Mouse (Mus musculus): Measurements from ENCODE around the gene Tmbim1. TPM values are rescaled to one million over a fixed set of nuclear protein-coding genes. Genes with fewer than 3 reads are reported as not detected.
A peak's percentile ranks its signal among the peaks of the same experiment; 100 is the strongest.

Gene Tmbim1
- total RNA-seq, 2 experiments from 2014 or later, result 13.6 to 16.8 TPM

DNA sequence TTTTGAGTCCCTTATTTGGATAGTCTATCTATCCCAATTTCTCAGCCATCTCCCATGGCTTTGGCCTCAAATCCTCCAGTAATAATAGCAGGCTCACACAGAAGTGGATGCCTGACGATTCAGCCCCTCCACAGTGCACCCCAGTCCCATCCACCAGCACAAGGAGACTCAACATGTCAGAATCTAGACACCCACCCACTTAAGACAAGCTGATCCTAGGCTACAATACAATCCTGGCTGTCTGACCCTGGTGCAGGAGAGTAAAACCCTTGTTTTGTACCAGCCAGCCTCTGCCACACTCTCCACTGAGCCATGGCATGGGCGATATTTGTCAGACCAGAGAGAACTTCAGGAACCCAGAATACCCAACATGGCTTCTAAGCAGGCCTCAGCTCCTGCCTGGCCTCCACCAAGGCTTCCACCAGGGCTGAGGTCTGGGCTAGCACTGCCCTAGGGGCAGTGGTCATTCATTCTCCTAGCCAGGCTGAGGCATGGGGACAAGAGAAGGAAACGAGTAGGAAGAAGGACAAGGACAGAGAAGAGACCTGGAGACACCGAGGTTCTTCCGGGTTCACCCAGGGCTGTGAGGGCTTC, 7.2 kb downstream of the Tmbim1 start:
- no peak for ATAC-seq (replicated peaks; ENCODE audit: low FRiP score, low TSS enrichment, poor library complexity, severe bottlenecking)

- no peak for ATAC-seq (replicated peaks; ENCODE audit: low FRiP score, low TSS enrichment, poor library complexity, severe bottlenecking)
These were observed 8.2 kb downstream of the Tmbim1 start for GRCm38 (mm10) chr1:74297269-74297668.

DNA sequence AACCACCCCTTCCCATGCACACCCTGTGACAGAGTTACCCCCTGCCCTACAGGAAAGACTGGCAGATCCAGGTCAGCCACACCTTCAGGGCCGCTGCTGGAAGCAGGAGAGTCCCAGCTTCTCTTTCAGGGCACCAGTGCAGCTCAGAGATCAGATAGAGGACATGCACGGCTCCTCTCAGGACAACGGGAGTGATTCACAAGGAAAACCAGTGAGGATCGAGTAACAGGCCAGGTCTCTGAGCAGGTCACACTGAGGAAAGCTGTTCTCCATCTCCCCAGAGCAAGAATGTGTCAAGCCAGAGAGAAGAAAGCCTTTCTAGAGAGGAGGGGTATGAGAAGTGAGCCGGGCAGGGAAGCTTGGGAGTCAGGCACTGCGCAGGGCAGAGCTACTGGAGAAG, 8.9 kb downstream of the Tmbim1 start:
- no peak for ATAC-seq (replicated peaks; ENCODE audit: low FRiP score, low TSS enrichment, poor library complexity, severe bottlenecking)

- peak; percentile 96 for ATAC-seq (replicated peaks; ENCODE audit: low FRiP score, low TSS enrichment, poor library complexity, severe bottlenecking)
These were observed 9.8 kb downstream of the Tmbim1 start for GRCm38 (mm10) chr1:74295456-74296171.

DNA sequence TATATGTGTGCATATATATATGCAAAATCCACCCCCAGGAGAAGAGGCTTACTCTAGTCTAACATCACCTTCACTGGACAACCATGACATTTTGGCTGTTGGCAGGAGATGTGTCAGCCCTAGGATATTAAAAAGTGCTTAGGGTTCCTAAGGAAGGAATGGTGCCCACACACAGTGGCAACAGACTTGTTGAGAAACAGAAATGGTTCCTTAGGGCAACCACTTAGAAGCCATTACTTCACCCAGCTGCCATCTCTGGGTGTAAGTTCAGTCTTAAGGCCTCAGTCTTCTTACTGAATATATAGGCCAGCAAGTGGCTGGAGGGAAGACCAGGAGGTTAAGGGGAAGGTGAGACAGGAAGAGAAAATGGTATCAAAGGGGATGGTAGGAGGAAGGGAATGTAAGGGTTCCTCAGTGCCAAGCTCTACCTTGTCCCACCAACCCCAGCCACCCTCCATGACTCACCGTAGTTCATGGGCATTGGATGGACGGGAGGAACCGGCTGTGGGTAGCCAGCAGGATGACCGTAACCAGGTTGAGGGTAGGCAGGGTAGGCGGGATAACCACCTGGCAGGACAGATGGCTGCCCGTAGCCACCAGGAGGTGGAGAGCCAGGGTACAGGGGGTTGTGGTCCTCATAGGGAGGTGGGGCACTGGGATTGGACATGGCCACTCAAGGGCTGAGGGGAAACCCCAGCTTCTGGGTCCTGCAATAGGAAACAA, 10.5 kb downstream of the Tmbim1 start:
- ATAC-seq (replicated peaks; ENCODE audit: low FRiP score, low TSS enrichment, poor library complexity, severe bottlenecking), result no peak

GRCm38 (mm10) chr1:74294090-74294643, 11.3 kb downstream of the Tmbim1 start:
- no peak for ATAC-seq (replicated peaks; ENCODE audit: low FRiP score, low TSS enrichment, poor library complexity, severe bottlenecking)

GRCm38 (mm10) chr1:74293306-74293960, 12.0 kb downstream of the Tmbim1 start:
- ATAC-seq (replicated peaks; ENCODE audit: low FRiP score, low TSS enrichment, poor library complexity, severe bottlenecking), result no peak

GRCm38 (mm10) chr1:74292331-74293020, 12.9 kb downstream of the Tmbim1 start:
- ATAC-seq (replicated peaks; ENCODE audit: low FRiP score, low TSS enrichment, poor library complexity, severe bottlenecking), result no peak

- ATAC-seq (replicated peaks; ENCODE audit: low FRiP score, low TSS enrichment, poor library complexity, severe bottlenecking), result no peak
These were observed 15.3 kb downstream of the Tmbim1 start for GRCm38 (mm10) chr1:74290141-74290540.

DNA sequence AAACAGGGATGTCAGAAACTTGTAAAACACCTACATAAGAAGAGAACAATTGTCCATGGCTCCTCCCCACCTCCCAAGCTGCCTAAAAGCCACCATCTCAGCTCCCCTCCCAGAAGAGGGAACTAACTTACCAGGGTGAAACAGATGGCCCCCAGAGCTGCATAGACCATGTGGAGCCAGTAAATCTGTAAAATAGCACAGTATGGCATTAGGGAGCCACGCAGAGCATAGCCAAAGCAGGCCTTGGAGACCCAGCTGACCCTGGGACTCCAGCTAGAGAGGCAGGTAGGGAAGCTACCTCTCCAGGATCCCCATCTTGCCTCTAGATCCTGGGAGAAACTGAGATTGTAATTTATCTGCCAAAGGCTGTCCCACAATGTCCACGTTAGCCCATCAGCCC, 15.7 kb downstream of the Tmbim1 start:
- no peak for ATAC-seq (replicated peaks; ENCODE audit: low FRiP score, low TSS enrichment, poor library complexity, severe bottlenecking)

DNA sequence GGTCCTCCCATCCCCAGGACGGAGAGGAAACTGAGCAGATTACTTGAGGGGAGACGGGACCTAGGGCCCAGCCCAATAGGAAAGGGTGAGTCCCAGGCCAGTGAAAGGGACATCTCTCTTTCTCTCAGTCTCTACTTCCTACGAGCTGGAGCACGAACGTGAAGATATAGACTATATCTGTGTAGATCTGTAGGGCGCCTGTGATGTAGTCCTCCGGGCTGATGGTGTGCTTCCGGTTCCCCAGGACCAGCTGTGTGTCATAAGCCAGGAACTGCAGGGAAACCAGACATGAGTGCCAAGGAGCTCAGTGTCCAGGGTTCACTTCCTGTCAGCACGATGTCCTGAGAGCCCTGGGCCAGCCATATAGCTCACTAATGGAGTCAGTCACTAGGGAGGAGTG, 16.2 kb downstream of the Tmbim1 start:
- no peak for ATAC-seq (replicated peaks; ENCODE audit: low FRiP score, low TSS enrichment, poor library complexity, severe bottlenecking)

- no peak for ATAC-seq (replicated peaks; ENCODE audit: low FRiP score, low TSS enrichment, poor library complexity, severe bottlenecking)
These were observed 17.1 kb downstream of the Tmbim1 start for GRCm38 (mm10) chr1:74288327-74288726.

- peak; percentile 50 for ATAC-seq (replicated peaks; ENCODE audit: low FRiP score, low TSS enrichment, poor library complexity, severe bottlenecking)
These were observed 18.4 kb downstream of the Tmbim1 start for GRCm38 (mm10) chr1:74286869-74287607.

DNA sequence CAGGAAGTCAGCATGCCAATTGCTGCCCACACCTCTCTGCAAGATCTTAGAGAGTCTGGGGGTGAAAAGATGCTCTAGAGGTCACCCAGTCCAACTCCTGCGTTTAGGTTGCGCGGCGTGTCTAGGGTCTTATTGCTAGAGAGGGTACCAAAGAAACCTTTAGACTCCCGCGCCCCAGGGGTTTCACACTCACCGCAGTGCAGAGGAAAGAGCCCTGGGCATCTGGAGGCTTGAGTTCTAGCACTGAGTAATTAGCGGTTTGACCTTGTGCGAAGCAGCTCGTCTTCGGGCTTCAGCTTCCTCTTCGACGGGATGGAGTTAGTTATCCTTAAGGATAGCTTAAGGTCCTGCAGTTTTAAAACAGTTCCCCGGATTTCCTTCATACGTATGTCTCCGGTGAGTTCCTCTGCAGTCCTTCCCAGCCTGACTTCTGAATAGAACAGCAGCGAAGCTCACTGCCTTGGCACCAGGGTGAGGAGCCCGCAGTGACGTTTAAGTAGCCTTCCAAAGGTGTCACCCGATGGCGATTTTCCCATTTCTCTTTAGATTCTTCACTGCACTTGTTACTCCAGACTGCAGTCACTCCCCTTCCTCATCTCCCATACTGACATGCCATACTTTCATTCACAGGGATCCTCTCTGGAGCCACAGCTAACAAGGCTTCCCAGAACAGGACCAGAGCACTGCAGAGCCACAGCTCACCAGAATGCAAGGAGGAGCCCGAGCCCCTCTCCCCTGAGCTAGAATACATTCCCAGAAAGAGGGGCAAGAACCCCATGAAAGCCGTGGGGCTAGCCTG, 20.0 kb downstream of the Tmbim1 start:
- ATAC-seq (replicated peaks; ENCODE audit: low FRiP score, low TSS enrichment, poor library complexity, severe bottlenecking), result no peak

DNA sequence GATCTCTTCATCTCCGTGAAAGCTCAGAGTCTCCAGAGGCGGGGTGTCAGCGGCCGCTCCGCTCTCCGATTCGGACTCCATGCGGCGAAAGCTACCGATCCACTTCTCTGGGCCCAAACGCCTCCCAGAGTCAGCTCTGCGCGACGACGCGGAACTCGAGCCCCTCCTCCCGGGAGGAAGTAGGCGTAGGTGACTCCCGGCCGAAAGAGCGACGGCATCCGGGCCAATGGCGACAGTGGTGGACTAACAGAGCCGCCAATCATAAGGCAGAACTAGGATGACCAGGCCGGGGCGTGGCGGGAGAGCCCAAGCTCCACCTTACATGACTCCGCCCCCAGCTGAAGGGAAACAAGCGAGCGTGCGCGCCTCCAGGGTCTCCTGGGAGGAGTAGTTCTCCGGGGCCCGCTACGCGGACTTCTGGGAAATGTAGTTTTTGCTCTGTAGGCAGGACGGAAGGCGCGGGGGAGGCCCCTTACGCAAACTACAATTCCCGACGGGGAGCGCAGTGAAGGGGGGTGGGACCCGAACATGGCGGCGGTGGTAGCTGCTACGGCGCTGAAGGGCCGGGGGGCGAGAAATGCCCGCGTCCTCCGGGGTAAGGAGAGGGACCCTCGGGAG, 20.8 kb downstream of the Tmbim1 start, which contains the start of the genes Aamp and Pnkd:
Gene Aamp, minus strand, starts transcription at position 196 of the 618 bp plus-strand sequence.
Gene Pnkd, plus strand, starts transcription at position 388 of the 618 bp plus-strand sequence.
- peak; percentile 91 for ATAC-seq (replicated peaks; ENCODE audit: low FRiP score, low TSS enrichment, poor library complexity, severe bottlenecking)

GRCm38 (mm10) chr1:74283686-74284463, 21.5 kb downstream of the Tmbim1 start:
- ATAC-seq (replicated peaks; ENCODE audit: low FRiP score, low TSS enrichment, poor library complexity, severe bottlenecking), result peak; percentile 34

Data from megakaryocyte-erythroid progenitor cell, adult 5-6 weeks (primary cell).